Mouse (Mus musculus) kidney, postnatal 36 days (tissue): Measurements from ENCODE around the gene Sh3rf1.

Source experiments
- DNase-seq, 2 experiments: peaks; one replicate each; pipeline ENCODE4 v3.0.0; 2021 to 2022; ENCODE audit warnings: mixed read lengths in 2 of 2

Gene Sh3rf1

DNA sequence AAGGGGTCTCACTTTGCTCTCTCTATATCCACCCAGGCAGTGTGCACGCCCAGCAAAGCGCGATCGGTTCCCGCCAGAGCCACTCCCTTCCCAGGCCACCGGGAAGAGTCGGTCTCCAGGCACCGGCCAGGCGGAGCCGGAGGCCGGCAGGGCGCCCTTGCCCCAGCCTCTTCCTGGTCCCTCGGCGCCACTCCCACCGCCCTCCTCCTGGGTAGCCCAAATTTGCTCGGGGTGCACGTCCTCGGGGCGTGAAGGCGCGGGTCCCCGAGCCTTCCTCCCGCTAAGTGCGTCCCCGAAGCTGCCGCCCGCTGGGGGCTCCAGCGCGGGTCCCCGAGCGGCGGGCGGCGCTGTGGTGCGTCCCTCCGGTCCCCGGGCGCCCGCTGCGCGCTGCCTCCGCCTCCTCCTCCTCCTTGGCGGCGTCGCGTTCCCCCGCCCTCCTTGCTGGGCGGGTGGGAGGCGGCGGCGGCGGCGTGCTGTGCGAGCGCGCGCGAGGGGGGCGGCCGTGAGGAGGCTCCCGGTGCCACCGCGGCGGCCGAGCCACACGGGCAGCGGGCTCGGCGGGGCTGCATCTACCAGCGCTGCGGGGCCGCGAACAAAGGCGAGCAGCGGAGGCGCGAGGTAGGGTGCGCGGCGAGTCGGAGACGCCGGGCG lies at the start of gene Sh3rf1:
Gene Sh3rf1, plus strand, starts transcription at position 144 of the 651 bp plus-strand sequence.
- peak; percentile 84 to 93 for DNase-seq

DNA sequence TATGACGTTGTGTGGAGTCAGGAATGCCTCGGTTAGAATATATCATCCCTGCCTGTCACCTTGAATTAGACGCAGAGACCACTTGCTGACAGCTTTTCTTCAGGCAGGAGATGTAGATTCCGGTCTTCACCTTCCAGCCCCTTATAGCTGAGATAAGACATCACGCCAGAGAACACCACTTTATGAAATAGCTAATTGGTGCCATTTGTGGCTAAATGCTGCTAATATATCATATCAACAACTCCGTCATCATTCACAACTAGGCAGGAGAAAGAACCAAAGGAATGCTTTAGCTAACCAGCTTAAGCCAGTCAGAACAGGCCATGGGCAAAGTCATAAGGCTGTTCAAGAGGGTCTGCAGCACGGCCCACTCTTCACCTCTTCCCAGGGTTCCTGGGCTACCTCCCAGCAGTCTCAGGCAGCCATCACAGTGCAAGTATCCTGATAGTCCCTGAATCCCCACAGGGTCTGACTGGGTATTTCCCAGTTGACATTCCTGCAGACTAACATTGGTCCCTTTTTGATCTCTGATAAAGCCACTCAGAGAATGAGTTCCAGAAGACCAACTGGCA lies 49.7 kb upstream of the Sh3rf1 start:
- no peak for DNase-seq

DNA sequence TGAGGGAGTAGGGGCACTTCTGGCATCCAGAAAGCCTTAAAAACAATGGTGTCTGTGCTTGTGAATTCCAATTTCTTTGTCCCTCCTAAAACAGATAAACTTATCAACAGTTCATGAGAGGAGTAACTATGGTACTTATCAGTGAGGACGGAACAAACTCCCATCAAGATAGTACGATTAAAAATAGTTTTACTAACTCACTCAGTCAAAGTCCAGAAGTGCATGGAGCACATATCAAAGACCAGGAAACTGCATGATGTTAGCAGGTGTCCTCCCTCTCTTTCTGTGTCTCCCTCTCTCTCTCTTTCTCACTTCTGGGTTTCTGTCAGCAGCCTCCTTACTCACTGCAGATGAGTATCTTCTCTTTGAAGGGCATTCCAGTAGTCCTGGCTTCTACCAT lies 47.8 kb upstream of the Sh3rf1 start:
- no peak for DNase-seq

- DNase-seq: peak; percentile 37 to 49
Measured at GRCm38 (mm10) chr8:61177680-61178593, 45.7 kb upstream of the Sh3rf1 start.

DNA sequence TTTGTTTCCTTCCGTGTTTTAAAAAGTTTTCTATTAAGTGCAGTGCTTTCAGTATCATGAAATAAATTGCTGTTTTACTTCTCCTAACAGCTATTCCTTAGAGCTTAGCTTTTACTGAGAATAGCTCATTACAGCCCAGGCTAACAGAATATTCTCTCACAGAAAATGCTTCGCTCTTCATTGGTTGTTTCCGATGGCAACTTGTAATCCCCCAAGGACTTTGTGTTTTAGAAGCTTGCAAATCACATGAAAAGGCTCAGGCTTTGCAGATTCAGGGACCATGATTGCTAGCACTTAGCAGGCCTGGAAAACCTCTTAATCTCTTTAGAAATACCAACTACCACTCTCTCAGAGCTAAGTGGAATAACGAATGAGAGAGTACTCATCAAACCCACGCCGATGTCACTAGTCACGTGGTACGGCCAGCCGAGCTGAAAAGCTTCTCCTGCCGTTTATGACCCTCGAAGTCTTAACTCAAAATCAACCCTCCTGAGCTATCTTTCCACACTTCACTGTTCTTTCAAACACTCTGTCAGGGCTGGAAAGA lies 45.0 kb upstream of the Sh3rf1 start:
- DNase-seq: peak in 1 of 2 experiments; percentile 9

DNA sequence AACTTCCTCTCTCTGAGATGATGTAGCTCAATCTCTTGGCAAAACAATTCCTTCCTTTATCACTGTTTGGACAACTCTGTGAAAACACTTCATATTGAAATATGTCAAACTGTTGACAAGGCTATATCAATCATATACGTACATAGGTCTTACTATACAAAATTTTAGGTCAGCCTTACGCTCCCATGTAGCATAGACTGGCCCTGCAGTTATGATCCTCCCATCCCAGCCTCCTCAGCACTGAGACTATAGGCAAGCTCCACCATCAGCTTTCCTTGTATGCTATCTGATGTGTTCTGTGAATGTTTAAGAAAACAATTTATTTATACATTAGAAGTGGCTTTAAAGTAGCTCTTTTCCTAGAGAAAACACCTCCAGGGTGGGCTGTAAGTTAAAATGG lies 42.1 kb upstream of the Sh3rf1 start:
- DNase-seq: no peak

DNA sequence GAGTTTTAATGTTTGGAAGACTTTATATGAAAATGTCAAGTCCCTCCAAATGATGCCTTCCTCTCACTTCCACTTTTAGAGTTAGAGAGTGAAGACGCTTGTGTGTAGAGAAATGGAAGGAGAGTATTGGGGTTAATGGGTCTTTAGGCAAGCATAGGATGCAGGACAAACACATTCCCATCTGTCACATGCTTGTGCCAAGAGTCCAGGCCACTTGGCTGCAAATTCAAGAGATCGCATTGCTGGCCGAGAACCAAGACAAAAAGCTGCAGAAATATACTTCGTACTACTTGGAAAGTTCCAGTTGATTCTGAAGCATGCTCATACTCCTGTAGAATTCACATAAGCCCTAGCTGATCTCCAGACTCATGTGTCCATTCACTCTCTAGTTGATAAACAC lies 41.7 kb upstream of the Sh3rf1 start:
- no peak for DNase-seq

DNA sequence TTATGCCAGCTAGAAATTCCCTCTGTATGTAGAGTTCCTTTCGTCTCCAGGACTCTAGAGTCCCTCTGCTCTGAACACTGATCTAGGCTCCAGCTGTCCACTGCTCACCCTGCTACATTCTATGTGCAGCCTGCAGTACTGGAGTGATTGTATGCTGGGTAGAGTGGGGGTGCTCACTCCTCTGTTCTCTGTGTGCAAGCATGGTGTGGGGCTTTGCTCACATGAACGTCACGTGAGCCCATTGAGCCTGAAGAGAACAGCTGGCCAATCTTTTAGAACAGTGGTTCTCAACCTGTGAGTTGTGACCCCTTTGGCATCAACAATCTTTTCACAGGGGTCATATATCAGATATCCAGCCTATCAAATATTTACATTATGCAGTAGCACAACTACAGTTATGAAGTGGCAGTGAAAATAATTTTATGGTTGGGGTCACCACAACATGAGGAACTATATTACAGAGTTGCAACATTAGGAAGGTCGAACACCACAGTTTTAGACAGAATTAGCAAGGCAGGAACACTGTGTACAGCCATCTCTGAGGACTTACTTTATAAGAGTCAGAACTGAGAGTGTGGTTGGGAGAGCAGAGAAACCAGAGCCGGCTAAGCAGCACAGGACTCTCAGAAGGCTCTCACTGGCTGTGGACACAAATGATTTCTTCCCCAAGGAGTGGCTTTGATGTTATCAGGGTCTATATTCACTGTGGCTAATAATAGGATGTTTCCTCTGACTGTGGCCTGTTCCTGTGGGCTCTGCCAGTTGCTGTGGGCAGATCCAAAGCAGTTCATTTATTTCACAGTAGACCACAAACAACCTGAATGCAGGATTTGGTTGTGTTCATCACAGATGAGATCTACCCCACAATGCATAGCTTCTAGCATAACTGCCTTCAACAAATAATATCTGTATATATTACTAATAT lies 38.1 kb upstream of the Sh3rf1 start:
- no peak for DNase-seq

DNA sequence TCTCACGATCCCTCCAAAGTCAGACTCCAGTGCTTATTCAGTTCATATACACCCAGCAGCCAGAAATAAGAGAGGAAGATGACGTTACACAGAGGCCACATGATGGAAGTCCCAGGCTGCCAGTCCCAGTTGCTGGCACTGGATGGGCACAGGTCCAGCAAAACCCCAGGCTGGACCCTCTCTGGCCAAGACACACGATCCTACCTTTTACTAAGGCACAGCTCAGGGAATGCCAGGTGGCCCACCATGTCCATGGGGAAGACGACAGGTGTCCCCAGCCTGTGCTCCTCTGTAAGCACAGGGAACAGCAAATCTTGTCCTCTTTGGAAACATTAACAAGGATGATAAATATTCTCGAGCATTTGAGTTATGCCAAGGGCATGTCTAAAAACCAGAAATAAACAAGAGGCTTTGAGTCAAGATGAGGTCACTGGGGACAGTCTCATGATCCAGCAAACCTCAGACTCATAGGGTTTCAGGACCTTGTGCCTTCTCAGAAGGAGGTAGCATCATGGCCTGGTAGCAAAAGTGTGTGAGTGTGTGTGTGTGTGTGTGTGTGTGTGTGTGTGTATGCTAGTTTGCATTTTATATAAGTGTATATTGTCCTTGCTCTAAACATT lies 29.3 kb upstream of the Sh3rf1 start:
- DNase-seq: no peak

DNA sequence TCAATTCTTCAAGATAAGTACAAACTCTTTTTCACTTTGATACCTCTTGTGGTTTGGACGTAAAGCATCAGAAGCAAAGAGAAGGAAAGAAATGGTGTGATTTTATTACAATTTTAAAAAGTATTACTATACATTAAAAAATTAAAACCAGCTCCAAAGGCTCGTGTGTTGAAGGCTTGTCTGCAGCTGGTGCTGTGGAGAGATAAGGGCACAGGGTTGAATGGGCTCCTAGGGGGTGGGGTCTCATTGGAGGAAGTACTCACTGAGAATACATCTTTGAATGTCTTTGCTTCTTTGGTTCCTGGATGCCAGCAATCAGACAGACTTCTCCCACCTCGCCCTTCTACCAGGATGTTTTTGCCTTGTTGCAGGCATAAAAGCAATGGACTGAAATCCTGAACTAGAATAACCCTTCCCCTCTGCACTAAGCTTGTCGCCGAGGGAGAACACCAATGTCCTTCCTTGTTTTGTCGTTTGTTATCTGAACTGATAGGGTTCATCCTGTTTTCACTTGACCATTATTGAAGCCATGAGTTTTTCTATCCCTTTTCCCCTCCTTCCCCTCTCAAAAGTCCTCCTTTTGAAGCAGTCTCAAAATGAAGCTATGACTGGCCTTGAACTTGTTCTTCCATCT lies 23.3 kb upstream of the Sh3rf1 start:
- no peak for DNase-seq

DNA sequence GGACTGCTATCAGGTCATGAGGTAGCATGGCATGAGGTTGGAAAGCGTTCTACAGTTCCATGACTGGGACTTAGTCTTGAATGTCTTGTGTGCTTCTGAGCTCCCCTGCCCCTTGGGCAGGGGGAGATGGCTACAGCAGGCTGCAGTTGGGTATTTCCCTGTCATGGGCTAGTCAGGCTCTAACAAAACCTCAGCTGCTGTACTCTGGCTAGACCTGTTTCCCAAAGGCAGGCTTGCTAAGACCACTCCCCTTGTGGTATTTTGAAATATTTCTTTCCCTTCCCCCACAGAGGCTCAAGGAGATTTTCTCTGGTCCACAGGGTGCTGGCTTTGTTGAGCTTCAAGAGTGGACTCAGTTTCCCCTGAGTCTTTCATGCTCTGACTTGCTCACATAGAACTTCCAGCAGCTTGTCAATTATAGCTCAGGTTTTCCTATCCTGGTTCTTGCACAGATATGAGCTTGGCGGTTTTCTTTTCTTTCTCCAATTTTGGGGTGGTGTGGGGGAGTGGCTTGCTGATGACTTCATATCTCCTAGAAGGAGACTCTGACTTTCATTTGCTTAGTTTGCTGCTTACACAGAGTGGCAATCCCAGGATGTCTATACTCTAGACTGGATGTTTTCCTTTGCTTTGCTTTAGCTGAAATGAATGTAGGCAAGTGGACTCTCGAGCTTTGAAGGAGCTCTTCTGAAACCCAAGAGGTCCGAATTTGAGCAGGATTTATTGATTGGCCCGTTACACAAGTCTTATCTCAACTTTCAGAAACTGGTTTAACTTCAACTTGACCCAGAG lies 20.4 kb upstream of the Sh3rf1 start:
- DNase-seq: no peak

DNA sequence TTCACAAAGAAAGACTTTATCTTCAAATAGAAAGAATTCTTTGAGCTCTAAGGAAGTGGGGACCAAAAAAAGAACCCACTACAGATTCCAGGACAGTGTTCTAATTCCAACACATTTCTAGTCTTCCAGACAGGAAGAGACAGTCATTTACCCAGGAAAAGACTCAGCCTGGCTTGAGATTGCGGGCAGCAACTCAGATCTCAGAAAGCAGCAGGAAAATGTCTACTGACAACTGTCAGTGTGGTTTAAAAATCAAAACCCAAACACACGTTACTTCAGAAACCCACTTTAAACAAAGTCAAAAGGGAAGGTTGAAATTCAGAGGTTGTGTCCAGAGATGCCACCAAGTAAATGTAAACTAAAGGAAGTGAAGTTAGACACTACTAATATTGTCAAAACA lies 16.8 kb upstream of the Sh3rf1 start:
- no peak for DNase-seq

- no peak for DNase-seq
Measured at GRCm38 (mm10) chr8:61207636-61208035, 16.0 kb upstream of the Sh3rf1 start.

DNA sequence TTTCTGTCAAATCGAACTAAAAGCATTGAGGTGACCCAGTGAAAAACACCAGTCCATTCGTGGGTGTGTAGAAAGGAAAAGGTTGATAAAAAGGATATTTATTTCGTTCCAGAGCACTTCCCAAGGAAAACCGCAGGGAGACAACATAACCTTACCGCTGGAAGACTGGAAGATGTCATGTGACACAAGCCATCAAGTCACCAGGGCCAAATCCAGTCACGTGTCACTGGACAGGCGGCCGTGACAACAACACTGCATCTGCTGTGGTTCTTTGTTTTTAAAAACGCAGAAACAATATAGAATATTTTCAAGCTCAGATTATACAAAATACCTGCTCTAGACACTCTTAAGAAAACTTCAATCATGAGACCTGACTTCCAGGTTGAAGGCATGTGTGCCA lies 15.0 kb upstream of the Sh3rf1 start:
- DNase-seq: no peak

DNA sequence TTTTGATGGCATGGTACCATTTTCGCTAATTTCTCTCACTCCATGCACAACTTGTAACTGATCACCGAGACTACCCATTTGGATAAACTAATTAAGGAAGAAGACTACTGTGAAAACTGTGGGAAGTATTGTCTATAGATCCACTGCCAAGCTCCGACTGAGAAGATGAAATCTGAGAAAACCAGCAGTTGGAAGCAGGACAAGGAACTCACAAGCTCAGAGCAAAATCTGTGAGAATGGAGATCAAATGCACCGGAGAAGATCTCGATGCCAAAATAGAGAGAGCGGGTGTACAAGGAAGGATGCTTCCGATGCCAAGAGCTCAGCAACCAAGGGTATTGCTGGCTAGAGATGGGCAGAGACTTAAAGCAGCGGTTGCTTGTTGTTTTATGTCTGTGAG lies 12.8 kb upstream of the Sh3rf1 start:
- no peak for DNase-seq

DNA sequence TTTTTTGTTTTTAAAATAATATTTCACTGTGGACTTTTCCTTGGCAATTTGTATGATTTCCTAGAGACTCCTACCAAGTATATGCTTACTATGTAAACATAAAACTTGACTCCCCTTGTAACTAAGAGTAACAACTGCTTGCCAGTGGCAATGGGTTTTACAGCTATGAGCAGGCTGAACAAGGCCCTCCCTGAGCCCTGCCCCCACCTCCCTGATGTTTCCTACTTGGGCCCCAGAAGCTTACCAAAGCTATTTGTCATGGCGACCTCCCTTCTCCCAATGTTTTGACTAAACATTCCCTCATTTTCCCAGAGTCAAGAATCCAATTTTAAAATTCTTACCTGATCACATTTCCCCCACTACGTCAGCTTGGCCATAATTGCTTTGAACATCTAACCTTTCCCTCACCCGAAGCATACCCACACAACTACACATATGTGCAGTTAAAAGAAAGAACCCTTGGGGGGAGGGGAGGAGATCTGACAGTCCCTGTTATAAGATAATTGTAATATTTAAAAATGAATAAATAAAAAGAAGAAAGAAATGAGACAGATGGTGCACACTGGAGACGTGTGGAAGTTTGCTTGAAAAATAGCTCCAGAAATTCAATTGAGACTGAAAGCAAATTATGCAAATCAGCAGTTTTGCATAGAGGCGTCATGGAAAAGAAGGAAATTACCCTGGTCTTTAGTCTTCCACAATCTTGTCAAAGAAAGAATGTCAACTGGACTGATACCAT lies 8.4 kb upstream of the Sh3rf1 start:
- DNase-seq: no peak

GRCm38 (mm10) chr8:61217017-61217416 lies 6.7 kb upstream of the Sh3rf1 start:
- no peak for DNase-seq

DNA sequence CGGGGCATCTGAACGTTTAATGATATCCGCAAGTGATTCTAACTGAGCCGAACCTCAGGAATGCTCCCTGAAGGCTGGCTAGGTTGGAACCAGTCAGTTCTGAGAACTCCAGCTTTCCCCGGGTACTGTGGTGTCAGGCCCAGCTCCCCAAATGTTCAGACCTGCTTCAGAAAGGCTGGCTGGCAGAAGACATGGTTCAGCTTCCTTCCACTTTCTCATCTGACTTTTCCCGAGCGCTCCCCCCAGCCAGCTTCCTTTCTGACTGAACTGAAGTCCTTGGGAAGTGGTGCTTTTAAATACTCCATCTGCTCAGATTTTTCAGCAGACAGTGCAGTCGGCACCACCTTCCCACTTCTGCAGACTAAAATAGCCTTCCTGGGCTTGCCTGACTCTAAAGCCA lies 6.2 kb upstream of the Sh3rf1 start:
- DNase-seq: no peak

GRCm38 (mm10) chr8:61218439-61218838 lies 5.2 kb upstream of the Sh3rf1 start:
- no peak for DNase-seq

DNA sequence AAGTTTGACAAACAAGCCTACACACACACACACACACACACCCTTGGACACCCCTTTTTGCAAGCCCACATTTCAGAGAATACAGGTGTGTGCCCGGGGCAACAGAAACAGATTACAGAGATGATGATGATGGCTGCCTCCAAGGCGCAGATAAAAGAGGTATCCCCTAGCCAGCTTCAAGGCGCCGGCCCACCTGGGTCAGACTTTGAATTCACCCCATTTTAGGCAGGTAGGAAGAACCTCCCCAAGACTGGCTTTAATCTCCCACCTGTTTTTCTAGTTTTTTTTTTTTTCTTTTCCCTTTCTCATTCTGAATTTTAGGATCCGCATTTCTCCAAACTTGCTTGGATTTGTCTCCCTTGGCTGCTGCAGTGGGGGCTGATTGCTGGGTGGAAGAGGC lies 389 bp upstream of the Sh3rf1 start:
- no peak for DNase-seq
